Mouse (Mus musculus) forebrain, embryonic 10.5 days (tissue): ENCODE measurements around the gene Cdk1. TPM values are rescaled to one million over a fixed set of nuclear protein-coding genes. Genes with fewer than 3 reads are reported as not detected.

Source experiments
- DNase-seq: peaks from one replicate; pipeline ENCODE4 v3.0.0-alpha.2; 2017; ENCODE audit warnings: low spot score; ENCODE audit errors: extremely low spot score
- H3K27ac ChIP-seq: fragments of 300-500 bp; sonication (generic); 2 replicates; pipeline ENCODE4 v1.5.1; 2016; ENCODE audit warnings: mild to moderate bottlenecking
- H3K27me3 ChIP-seq: fragments of 300-500 bp; sonication (generic); 2 replicates; pipeline ENCODE4 v1.6.1; 2016; ENCODE audit warnings: mild to moderate bottlenecking; ENCODE audit not compliant: poor library complexity, severe bottlenecking
- H3K36me3 ChIP-seq: fragments of 300-500 bp; sonication (generic); replicated peaks from 2 replicates; pipeline ENCODE4 v1.6.1; 2016; ENCODE audit warnings: mild to moderate bottlenecking, moderate library complexity
- H3K4me1 ChIP-seq: fragments of 300-500 bp; sonication (generic); 2 replicates; pipeline ENCODE4 v1.6.1; 2016
- H3K4me3 ChIP-seq: fragments of 300-500 bp; sonication (generic); 2 replicates; pipeline ENCODE4 v1.5.1; 2016; ENCODE audit warnings: mild to moderate bottlenecking, moderate library complexity
- H3K9me3 ChIP-seq: fragments of 300-500 bp; sonication (generic); 2 replicates; pipeline ENCODE4 v1.6.1; 2016; ENCODE audit warnings: mild to moderate bottlenecking, moderate library complexity
- WGBS: fragments of 180-500 bp; shearing (Covaris S2); methylation state at CpG from one replicate; pipeline ENCODE4 v1.1.7; 2016; 5-methylcytosine and 5-hydroxymethylcytosine counted together
- polyA plus RNA-seq: library from polyadenylated mRNA; unstranded; fragments of >200 nt; fragmentation: Nextera tagmentation; extraction: Ambion mirVana; gene quantifications from 2 replicates; pipeline ENCODE4 v1.2.1, GENCODE M21; 2016

Cdk1 gene
- polyA plus RNA-seq, 1 experiment from 2014 or later, result 542 TPM

DNA sequence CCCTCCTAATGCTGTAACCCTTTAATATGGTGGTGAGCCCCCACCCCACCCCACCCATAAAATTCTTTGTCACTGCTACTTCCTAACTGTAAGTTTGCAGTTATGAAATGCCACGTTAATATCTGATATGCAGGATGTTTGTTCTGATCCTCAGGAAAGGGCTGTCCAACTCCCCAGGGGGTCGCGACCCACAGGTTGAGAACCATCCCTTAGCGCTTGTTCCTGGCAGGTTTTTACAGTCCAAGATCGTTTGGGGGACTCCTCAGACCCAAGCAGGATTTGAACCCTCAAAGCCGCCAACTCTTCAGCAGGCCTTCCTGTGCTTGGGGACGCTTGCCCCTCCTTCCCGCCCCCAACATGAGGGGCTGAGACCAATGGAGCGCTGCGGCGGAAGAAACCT, 16.5 kb downstream of the Cdk1 start:
- peaks cover 84% of the 10 kb centered on the region for H3K36me3 ChIP-seq
- H3K27ac ChIP-seq, result no peak overlapping the region
- H3K4me3 ChIP-seq, result no peak overlapping the region
- WGBS, result 95% methylated on average over 11 of the region's 11 CpGs
- no peaks in the 10 kb centered on the region for H3K27me3 ChIP-seq
- H3K4me1 ChIP-seq, result peaks cover 12% of the 10 kb centered on the region
- H3K9me3 ChIP-seq, result no peaks in the 10 kb centered on the region
- no peak for DNase-seq

DNA sequence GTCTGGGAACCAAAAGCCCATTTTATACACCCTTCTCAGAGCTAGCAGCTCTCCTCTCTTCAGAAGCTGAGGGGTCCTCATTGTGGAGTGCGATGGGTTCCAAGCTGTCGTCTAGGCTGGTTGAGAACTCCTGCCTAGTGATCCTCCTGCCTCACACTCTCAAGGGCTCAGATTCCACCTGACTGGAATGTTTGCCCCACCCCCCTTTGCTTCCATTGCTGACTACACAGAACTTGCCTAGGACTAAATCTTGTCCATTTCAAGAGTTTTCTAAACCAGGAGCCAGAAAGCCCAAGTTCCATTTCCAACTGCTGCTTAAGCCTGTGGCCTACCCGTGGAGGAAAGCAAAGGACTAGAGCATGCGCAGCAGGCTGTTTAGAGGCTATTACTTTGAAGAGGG, 17.1 kb downstream of the Cdk1 start:
- DNase-seq, result no peak
- Histone ChIP-seq H3K36me3 (peaks cover 78% of the 10 kb centered on the region), H3K4me3 (no peak overlapping the region), H3K27me3 (no peaks in the 10 kb centered on the region), H3K4me1 (peaks cover 12% of the 10 kb centered on the region), H3K27ac (no peak overlapping the region), H3K9me3 (no peaks in the 10 kb centered on the region)
- 85% methylated on average over 4 of the region's 4 CpGs for WGBS

- Histone ChIP-seq H3K27me3 (no peaks in the 10 kb centered on the region), H3K4me1 (peaks cover 12% of the 10 kb centered on the region), H3K9me3 (no peaks in the 10 kb centered on the region), H3K36me3 (peaks cover 73% of the 10 kb centered on the region), H3K27ac (no peak overlapping the region), H3K4me3 (no peak overlapping the region)
- WGBS, result 59% methylated on average over 7 of the region's 7 CpGs
- no peak for DNase-seq
Observed at GRCm38 (mm10) chr10:69335195-69335536, 17.6 kb downstream of the Cdk1 start.

- no peak for DNase-seq
- Histone ChIP-seq H3K4me3 (no peak overlapping the region), H3K36me3 (peaks cover 67% of the 10 kb centered on the region), H3K27ac (no peak overlapping the region), H3K9me3 (no peaks in the 10 kb centered on the region), H3K4me1 (peaks cover 12% of the 10 kb centered on the region), H3K27me3 (no peaks in the 10 kb centered on the region)
- WGBS, result 83% methylated on average over 16 of the region's 16 CpGs
Observed at GRCm38 (mm10) chr10:69334271-69335194, 18.2 kb downstream of the Cdk1 start.

DNA sequence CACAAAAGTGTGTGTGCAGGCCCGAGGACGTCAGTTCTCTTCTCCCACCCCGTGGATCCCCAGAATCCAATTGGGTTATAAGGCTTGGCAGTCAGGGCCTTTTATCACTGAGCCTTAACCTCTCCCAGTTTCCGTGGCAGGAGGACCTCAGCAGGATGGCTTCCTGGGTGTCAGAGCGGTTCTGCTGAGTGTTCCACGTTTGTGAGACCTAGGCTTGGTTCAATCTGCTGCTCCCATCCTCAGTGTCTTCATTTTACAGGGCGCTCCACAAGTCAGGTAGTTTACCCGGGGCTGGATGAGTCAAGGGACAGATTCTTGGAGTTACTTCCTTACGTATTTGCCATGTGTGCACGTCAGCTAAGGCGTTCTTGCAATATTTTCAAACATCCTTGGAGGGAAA, 19.5 kb downstream of the Cdk1 start:
- peaks cover 54% of the 10 kb centered on the region for H3K36me3 ChIP-seq
- H3K4me1 ChIP-seq, result peaks cover 12% of the 10 kb centered on the region
- no peak overlapping the region for H3K27ac ChIP-seq
- DNase-seq, result no peak
- H3K4me3 ChIP-seq, result no peak overlapping the region
- no peaks in the 10 kb centered on the region for H3K9me3 ChIP-seq
- WGBS, result 93% methylated on average over 11 of the region's 11 CpGs
- no peaks in the 10 kb centered on the region for H3K27me3 ChIP-seq

GRCm38 (mm10) chr10:69331231-69331630, 21.5 kb downstream of the Cdk1 start:
- DNase-seq, result no peak
- peaks cover 34% of the 10 kb centered on the region for H3K36me3 ChIP-seq
- no peaks in the 10 kb centered on the region for H3K27me3 ChIP-seq
- H3K4me1 ChIP-seq, result peaks cover 12% of the 10 kb centered on the region
- H3K27ac ChIP-seq, result no peak overlapping the region
- no peaks in the 10 kb centered on the region for H3K9me3 ChIP-seq
- H3K4me3 ChIP-seq, result no peak overlapping the region
- 87% methylated on average over 6 of the region's 6 CpGs for WGBS

GRCm38 (mm10) chr10:69328656-69329046, 24.1 kb downstream of the Cdk1 start:
- Histone ChIP-seq H3K4me3 (no peak overlapping the region), H3K36me3 (peaks cover 8% of the 10 kb centered on the region), H3K27ac (no peak overlapping the region), H3K9me3 (no peaks in the 10 kb centered on the region), H3K27me3 (no peaks in the 10 kb centered on the region), H3K4me1 (no peaks in the 10 kb centered on the region)
- WGBS, result 83% methylated on average over 4 of the region's 4 CpGs
- no peak for DNase-seq

DNA sequence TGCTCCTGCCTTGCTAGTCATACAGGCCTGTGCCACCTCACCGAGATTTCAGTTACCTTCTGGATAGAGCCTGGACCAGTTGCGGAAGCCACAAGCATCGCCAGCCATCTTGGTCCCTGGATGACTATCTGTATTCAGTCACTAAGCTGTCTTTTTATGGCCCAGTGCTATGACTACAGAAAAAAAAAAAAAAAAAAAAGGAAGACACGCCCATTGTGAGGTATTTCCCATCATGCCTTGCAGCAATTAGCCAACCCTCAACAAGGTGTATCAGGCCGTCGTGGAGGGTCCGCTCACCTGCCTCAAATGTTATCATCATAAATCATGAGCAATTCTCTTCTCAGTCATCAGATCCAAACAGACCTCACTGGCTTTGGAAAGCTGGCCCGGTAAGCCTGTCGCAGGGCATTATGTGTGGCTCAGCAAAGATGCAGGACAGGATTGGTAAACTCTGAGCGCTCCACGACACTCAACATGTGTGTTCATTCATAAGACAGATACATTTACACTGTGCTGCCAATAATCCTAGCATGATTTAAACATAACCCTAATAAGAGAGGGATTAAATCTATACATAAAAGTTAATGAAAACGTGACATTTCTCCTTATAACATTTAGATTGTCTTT, 24.6 kb downstream of the Cdk1 start:
- Histone ChIP-seq H3K4me1 (no peaks in the 10 kb centered on the region), H3K27me3 (no peaks in the 10 kb centered on the region), H3K9me3 (no peaks in the 10 kb centered on the region), H3K36me3 (peaks cover 4% of the 10 kb centered on the region), H3K4me3 (no peak overlapping the region), H3K27ac (no peak overlapping the region)
- WGBS, result 93% methylated on average over 12 of the region's 12 CpGs
- DNase-seq, result no peak

DNA sequence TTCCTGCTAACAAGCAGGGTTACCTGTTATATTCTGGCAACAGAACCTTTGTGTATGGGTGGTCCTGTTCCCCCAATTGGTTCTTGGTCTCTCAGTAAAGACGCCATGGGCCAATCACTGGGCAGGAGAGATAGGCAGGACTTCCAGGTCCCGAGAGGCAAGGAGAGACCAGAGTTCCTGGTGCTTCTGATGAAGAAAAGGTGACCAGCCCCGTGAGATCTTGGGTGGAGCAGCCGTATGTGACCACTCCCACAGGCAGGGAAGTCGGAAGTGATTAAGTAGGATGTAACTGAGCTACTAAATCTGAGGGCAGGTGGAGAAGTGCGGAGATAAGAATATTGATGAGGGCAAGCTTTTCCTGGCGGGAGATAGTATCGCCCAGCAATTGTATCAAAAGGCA, 25.4 kb downstream of the Cdk1 start:
- Histone ChIP-seq H3K4me1 (no peaks in the 10 kb centered on the region), H3K9me3 (no peaks in the 10 kb centered on the region), H3K36me3 (no peaks in the 10 kb centered on the region), H3K27me3 (no peaks in the 10 kb centered on the region), H3K4me3 (no peak overlapping the region), H3K27ac (no peak overlapping the region)
- WGBS, result 72% methylated on average over 8 of the region's 8 CpGs
- no peak for DNase-seq

DNA sequence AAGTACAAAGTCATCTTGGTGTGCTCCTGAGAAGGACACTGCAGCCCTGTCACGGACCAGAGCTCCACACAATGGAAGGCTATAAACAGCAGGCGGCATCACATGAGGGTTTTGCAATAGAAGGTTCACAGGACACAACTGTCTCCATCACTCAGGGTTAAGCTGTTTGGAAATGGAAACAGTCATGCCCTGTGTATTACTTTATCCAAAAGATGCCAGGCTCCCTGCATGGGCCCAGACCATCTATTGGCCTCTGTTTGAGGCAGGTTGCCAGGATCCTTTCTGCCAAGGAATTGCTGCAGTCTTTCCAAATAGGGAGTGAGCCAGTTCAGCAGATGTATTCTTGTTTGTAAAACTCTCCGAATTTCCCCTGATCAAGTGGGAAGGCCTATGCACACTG, 26.3 kb downstream of the Cdk1 start:
- DNase-seq, result no peak
- Histone ChIP-seq H3K4me1 (no peaks in the 10 kb centered on the region), H3K9me3 (no peaks in the 10 kb centered on the region), H3K27me3 (no peaks in the 10 kb centered on the region), H3K27ac (no peak overlapping the region), H3K36me3 (no peaks in the 10 kb centered on the region), H3K4me3 (no peak overlapping the region)
- 98% methylated on average over 3 of the region's 3 CpGs for WGBS

DNA sequence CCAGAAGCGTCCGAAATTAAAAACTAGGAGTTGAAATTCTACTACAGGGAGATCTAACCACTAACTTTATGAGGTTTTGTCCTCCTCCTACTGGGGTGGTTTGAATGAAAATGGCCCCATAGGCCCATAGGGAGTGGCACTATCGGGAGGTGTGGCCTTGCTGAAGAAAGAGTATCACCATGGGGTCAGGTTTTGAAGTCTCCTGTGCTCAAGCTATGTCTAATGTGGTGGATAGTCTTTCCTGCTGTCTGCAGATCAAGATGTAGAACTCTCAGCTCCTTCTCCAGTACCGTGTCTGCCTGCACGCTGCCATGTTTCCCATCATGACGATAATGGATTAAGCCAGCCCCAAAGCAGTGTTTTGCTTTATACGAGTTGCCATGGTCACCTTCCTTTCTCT, 27.9 kb downstream of the Cdk1 start:
- DNase-seq, result no peak
- 91% methylated on average over 7 of the region's 7 CpGs for WGBS
- Histone ChIP-seq H3K4me3 (no peak overlapping the region), H3K9me3 (no peaks in the 10 kb centered on the region), H3K4me1 (no peaks in the 10 kb centered on the region), H3K27ac (no peak overlapping the region), H3K27me3 (no peaks in the 10 kb centered on the region), H3K36me3 (no peaks in the 10 kb centered on the region)

GRCm38 (mm10) chr10:69323986-69324385, 28.8 kb downstream of the Cdk1 start:
- H3K4me3 ChIP-seq, result no peak overlapping the region
- DNase-seq, result no peak
- H3K27me3 ChIP-seq, result no peaks in the 10 kb centered on the region
- no peak overlapping the region for H3K27ac ChIP-seq
- no peaks in the 10 kb centered on the region for H3K36me3 ChIP-seq
- H3K9me3 ChIP-seq, result no peaks in the 10 kb centered on the region
- no peaks in the 10 kb centered on the region for H3K4me1 ChIP-seq
- WGBS, result 88% methylated on average over 13 of the region's 13 CpGs

DNA sequence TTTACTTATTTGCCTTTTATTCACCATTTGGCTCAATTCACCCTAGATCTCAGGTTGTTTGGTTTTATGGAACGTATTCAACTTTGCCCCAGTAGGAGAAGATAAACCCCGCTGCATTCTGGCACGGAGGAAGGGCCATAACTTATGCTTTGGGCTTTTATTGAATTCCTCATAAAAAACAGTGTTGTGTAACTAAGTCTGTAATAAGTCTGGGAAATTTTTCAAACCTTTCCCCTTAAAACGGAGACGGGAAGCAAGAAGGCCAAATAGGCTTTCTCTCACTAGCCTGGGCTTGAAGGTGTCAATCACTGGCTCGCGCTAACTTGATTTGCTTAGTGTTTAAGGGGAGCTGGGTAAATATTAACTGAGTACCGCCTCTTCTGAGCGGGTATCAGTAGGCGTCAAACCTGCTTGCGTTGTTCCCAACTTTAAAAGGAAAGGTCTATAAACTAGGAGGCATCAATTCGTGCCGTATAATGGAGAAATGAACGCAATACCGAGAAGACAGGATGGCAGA, 31.2 kb downstream of the Cdk1 start:
- Histone ChIP-seq H3K9me3 (no peaks in the 10 kb centered on the region), H3K4me3 (no peak overlapping the region), H3K36me3 (no peaks in the 10 kb centered on the region), H3K27ac (no peak overlapping the region), H3K27me3 (no peaks in the 10 kb centered on the region), H3K4me1 (no peaks in the 10 kb centered on the region)
- DNase-seq, result no peak
- 59% methylated on average over 15 of the region's 15 CpGs for WGBS
